Mouse (Mus musculus): ENCODE results near the gene Eya2. TPM values are rescaled to one million over a fixed set of nuclear protein-coding genes. Genes with fewer than 3 reads are reported as not detected.

The Eya2 gene
- polyA plus RNA-seq, 1 experiment from 2014 or later: 6.9 TPM

DNA sequence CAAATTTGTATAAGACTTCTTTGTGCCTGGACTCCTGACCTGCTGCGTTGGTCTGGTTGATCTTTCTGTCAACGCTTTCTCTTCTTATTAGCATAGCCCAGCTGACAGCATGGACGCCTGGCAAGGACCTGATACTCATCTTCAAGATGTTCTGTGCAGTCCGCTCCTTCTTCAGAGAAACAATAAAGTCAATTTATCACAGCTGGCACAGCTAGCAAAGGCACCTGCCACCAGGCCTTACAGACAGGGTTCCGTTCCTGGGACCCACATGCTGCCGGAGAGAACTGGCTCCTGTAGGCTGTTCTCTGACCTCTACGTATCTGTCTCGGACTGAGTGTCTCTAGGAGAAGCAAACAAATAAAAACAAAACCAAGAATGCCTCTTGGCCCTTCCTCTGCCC is 11.8 kb upstream of the Eya2 start:
- Histone ChIP-seq H3K4me3 (ENCODE audit: low read length) (no peak overlapping the region), H3K27me3 (ENCODE audit: control insufficient read depth, insufficient read depth, low read depth, low read length) (no peaks in the 10 kb centered on the region), H3K9me3 (ENCODE audit: control insufficient read depth, low read length) (no peaks in the 10 kb centered on the region), H3K9ac (ENCODE audit: low read length) (no peak overlapping the region), H3K36me3 (ENCODE audit: control insufficient read depth, insufficient read depth, low read length) (no peaks in the 10 kb centered on the region), H3K4me1 (replicated peaks; ENCODE audit: control insufficient read depth, insufficient read depth, low read length) (no peaks in the 10 kb centered on the region), H3K27ac (ENCODE audit: low read length) (no peak overlapping the region), H3K4me2 (ENCODE audit: low read depth, low read length) (no peak overlapping the region)
- no peak for ATAC-seq (ENCODE audit: low read depth)
- WGBS: 64% methylated on average over 8 of the region's 8 CpGs

DNA sequence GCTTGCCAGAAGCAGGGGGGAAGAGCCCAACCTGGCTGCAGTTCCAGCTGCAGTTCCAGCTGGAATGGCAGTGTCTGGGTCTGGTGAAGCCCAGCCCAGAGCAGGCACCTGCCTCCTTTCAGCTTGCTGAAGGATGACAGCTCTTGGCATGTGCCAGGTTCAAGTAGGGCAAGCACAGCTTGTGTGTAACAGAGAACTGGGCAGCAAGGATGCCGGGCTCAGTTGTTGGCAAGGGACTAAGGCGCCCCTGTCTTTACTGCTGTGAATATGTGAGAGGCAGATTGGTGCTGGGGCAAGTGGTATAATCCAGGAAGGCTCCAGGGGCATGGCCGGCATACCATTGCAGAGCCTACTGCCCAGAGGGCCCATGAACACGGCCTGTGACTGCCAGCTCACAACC is 11.3 kb upstream of the Eya2 start:
- WGBS: 60% methylated on average over 4 of the region's 4 CpGs
- no peak overlapping the region for H3K4me2 ChIP-seq (ENCODE audit: low read depth, low read length)
- H3K27me3 ChIP-seq (ENCODE audit: control insufficient read depth, insufficient read depth, low read depth, low read length): no peaks in the 10 kb centered on the region
- no peak for ATAC-seq (ENCODE audit: low read depth)
- no peaks in the 10 kb centered on the region for H3K9me3 ChIP-seq (ENCODE audit: control insufficient read depth, low read length)
- H3K4me3 ChIP-seq (ENCODE audit: low read length): no peak overlapping the region
- H3K9ac ChIP-seq (ENCODE audit: low read length): no peak overlapping the region
- no peaks in the 10 kb centered on the region for H3K36me3 ChIP-seq (ENCODE audit: control insufficient read depth, insufficient read depth, low read length)
- H3K27ac ChIP-seq (ENCODE audit: low read length): no peak overlapping the region
- no peaks in the 10 kb centered on the region for H3K4me1 ChIP-seq (replicated peaks; ENCODE audit: control insufficient read depth, insufficient read depth, low read length)

DNA sequence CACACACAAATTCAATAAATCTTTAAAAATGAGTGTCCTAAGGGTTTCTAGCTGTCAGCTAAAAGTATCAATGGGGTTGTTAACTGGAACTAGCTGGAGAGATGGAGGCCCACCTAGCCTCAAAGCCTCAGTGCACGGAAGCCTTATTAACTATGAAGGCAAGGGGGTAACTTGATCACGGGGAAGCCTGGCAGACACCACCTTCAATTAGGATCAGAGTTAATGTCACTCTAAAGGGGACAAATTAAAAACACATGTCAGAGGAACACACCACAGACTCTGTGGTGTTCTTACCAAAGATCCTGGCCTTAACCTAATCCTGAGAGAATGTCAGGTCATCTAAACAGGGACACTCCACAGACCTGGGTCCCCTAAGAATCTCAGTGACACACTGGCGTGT is 10.3 kb upstream of the Eya2 start:
- ATAC-seq (ENCODE audit: low read depth): no peak
- no peak overlapping the region for H3K9ac ChIP-seq (ENCODE audit: low read length)
- H3K4me2 ChIP-seq (ENCODE audit: low read depth, low read length): no peak overlapping the region
- WGBS: 79% methylated on average over 3 of the region's 3 CpGs
- no peak overlapping the region for H3K4me3 ChIP-seq (ENCODE audit: low read length)
- no peaks in the 10 kb centered on the region for H3K27me3 ChIP-seq (ENCODE audit: control insufficient read depth, insufficient read depth, low read depth, low read length)
- H3K4me1 ChIP-seq (replicated peaks; ENCODE audit: control insufficient read depth, insufficient read depth, low read length): no peaks in the 10 kb centered on the region
- H3K9me3 ChIP-seq (ENCODE audit: control insufficient read depth, low read length): no peaks in the 10 kb centered on the region
- no peaks in the 10 kb centered on the region for H3K36me3 ChIP-seq (ENCODE audit: control insufficient read depth, insufficient read depth, low read length)
- H3K27ac ChIP-seq (ENCODE audit: low read length): no peak overlapping the region

GRCm38 (mm10) chr2:165590742-165591141 is 4.1 kb upstream of the Eya2 start:
- ATAC-seq (ENCODE audit: low read depth): no peak
- Histone ChIP-seq H3K9ac (ENCODE audit: low read length) (no peak overlapping the region), H3K27me3 (ENCODE audit: control insufficient read depth, insufficient read depth, low read depth, low read length) (peaks cover 20% of the 10 kb centered on the region), H3K36me3 (ENCODE audit: control insufficient read depth, insufficient read depth, low read length) (no peaks in the 10 kb centered on the region), H3K4me3 (ENCODE audit: low read length) (no peak overlapping the region), H3K9me3 (ENCODE audit: control insufficient read depth, low read length) (no peaks in the 10 kb centered on the region), H3K4me2 (ENCODE audit: low read depth, low read length) (no peak overlapping the region), H3K4me1 (replicated peaks; ENCODE audit: control insufficient read depth, insufficient read depth, low read length) (peaks cover 5% of the 10 kb centered on the region; the same call in 1 of the 2 replicates), H3K27ac (ENCODE audit: low read length) (no peak overlapping the region)
- WGBS: 85% methylated on average over 16 of the region's 16 CpGs

GRCm38 (mm10) chr2:165593763-165594162 is 1.1 kb upstream of the Eya2 start:
- Histone ChIP-seq H3K4me1 (replicated peaks; ENCODE audit: control insufficient read depth, insufficient read depth, low read length) (peaks cover 10% of the 10 kb centered on the region), H3K36me3 (ENCODE audit: control insufficient read depth, insufficient read depth, low read length) (no peaks in the 10 kb centered on the region), H3K27ac (ENCODE audit: low read length) (no peak overlapping the region), H3K4me2 (ENCODE audit: low read depth, low read length) (no peak overlapping the region), H3K27me3 (ENCODE audit: control insufficient read depth, insufficient read depth, low read depth, low read length) (peaks cover 33% of the 10 kb centered on the region), H3K9ac (ENCODE audit: low read length) (no peak overlapping the region), H3K4me3 (ENCODE audit: low read length) (no peak overlapping the region), H3K9me3 (ENCODE audit: control insufficient read depth, low read length) (no peaks in the 10 kb centered on the region)
- WGBS: 73% methylated on average over 2 of the region's 2 CpGs
- no peak for ATAC-seq (ENCODE audit: low read depth)

GRCm38 (mm10) chr2:165595676-165596070 is 841 bp downstream of the Eya2 start:
- no peak for ATAC-seq (ENCODE audit: low read depth)
- Histone ChIP-seq H3K4me3 (ENCODE audit: low read length) (peak overlapping the region; percentile 56), H3K27ac (ENCODE audit: low read length) (no peak overlapping the region), H3K36me3 (ENCODE audit: control insufficient read depth, insufficient read depth, low read length) (no peaks in the 10 kb centered on the region), H3K9ac (ENCODE audit: low read length) (0 out of 2 replicates have a peak overlapping the region, but pooled peaks have one; percentile 64), H3K4me2 (ENCODE audit: low read depth, low read length) (peak overlapping the region; percentile 89), H3K4me1 (replicated peaks; ENCODE audit: control insufficient read depth, insufficient read depth, low read length) (peaks cover 10% of the 10 kb centered on the region), H3K27me3 (ENCODE audit: control insufficient read depth, insufficient read depth, low read depth, low read length) (peaks cover 37% of the 10 kb centered on the region), H3K9me3 (ENCODE audit: control insufficient read depth, low read length) (no peaks in the 10 kb centered on the region)
- WGBS: 7% methylated on average over 13 of the region's 13 CpGs

- H3K4me3 ChIP-seq (ENCODE audit: low read length): no peak overlapping the region
- no peak for ATAC-seq (ENCODE audit: low read depth)
- peaks cover 10% of the 10 kb centered on the region for H3K4me1 ChIP-seq (replicated peaks; ENCODE audit: control insufficient read depth, insufficient read depth, low read length)
- H3K9ac ChIP-seq (ENCODE audit: low read length): no peak overlapping the region
- peaks cover 37% of the 10 kb centered on the region for H3K27me3 ChIP-seq (ENCODE audit: control insufficient read depth, insufficient read depth, low read depth, low read length)
- no peak overlapping the region for H3K27ac ChIP-seq (ENCODE audit: low read length)
- WGBS: 20% methylated on average over 11 of the region's 11 CpGs
- no peak overlapping the region for H3K4me2 ChIP-seq (ENCODE audit: low read depth, low read length)
- H3K9me3 ChIP-seq (ENCODE audit: control insufficient read depth, low read length): no peaks in the 10 kb centered on the region
- H3K36me3 ChIP-seq (ENCODE audit: control insufficient read depth, insufficient read depth, low read length): no peaks in the 10 kb centered on the region
Observed at GRCm38 (mm10) chr2:165596141-165596540, 1.3 kb downstream of the Eya2 start.

DNA sequence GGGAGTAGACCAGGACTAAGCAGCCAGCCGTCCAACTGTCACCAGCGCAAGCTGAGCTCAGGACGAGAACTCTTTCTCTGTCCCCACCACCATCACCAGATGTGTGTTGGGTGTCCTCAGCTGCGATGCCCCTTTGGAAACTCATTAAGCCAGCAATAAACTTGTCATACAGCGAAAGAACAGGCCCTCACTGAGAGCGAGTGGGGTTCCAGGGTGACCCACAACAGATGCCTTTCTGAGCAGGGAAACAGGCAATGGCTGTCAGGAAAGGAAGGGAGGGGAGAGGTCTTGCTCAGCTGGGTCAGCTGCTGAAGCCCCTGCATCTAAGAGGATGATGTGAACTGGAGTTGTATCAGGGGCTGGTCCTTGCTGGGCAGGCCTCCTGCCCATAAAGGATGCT is 2.7 kb downstream of the Eya2 start:
- WGBS: 71% methylated on average over 6 of the region's 6 CpGs
- Histone ChIP-seq H3K4me1 (replicated peaks; ENCODE audit: control insufficient read depth, insufficient read depth, low read length) (peaks cover 10% of the 10 kb centered on the region), H3K9ac (ENCODE audit: low read length) (peak overlapping the region; percentile 26; the same call in 1 of the 2 replicates), H3K27ac (ENCODE audit: low read length) (peak overlapping the region; percentile 73; the same call in 1 of the 2 replicates), H3K4me3 (ENCODE audit: low read length) (no peak overlapping the region), H3K27me3 (ENCODE audit: control insufficient read depth, insufficient read depth, low read depth, low read length) (peaks cover 37% of the 10 kb centered on the region), H3K4me2 (ENCODE audit: low read depth, low read length) (no peak overlapping the region), H3K36me3 (ENCODE audit: control insufficient read depth, insufficient read depth, low read length) (no peaks in the 10 kb centered on the region), H3K9me3 (ENCODE audit: control insufficient read depth, low read length) (no peaks in the 10 kb centered on the region)
- no peak for ATAC-seq (ENCODE audit: low read depth)

DNA sequence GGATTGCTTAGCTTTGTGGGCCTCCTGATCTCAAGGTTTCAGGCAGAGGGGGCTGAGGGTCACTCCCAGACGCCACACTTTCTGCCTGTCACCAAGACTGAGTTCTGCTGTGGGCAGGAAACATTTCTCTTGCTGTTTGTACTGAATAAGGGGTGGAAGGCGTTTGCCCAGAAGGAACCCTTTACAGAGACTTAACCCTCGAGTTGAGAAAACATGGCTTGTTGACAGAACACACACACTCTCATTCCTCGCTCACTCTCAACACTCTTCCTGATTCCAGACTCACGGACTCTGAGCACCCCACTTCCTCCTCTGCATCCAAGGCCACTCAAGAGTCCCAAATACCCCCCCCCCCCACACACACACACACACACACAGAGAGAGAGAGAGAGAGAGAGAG is 3.3 kb downstream of the Eya2 start:
- H3K36me3 ChIP-seq (ENCODE audit: control insufficient read depth, insufficient read depth, low read length): no peaks in the 10 kb centered on the region
- H3K9me3 ChIP-seq (ENCODE audit: control insufficient read depth, low read length): no peaks in the 10 kb centered on the region
- H3K4me2 ChIP-seq (ENCODE audit: low read depth, low read length): no peak overlapping the region
- peaks cover 10% of the 10 kb centered on the region for H3K4me1 ChIP-seq (replicated peaks; ENCODE audit: control insufficient read depth, insufficient read depth, low read length)
- H3K27ac ChIP-seq (ENCODE audit: low read length): peak overlapping the region; percentile 73
- no peak overlapping the region for H3K4me3 ChIP-seq (ENCODE audit: low read length)
- WGBS: 20% methylated on average over 5 of the region's 5 CpGs
- peak overlapping the region; percentile 26; the same call in 1 of the 2 replicates for H3K9ac ChIP-seq (ENCODE audit: low read length)
- H3K27me3 ChIP-seq (ENCODE audit: control insufficient read depth, insufficient read depth, low read depth, low read length): peaks cover 37% of the 10 kb centered on the region
- ATAC-seq (ENCODE audit: low read depth): peak; percentile 83

- no peaks in the 10 kb centered on the region for H3K9me3 ChIP-seq (ENCODE audit: control insufficient read depth, low read length)
- no peak overlapping the region for H3K4me2 ChIP-seq (ENCODE audit: low read depth, low read length)
- H3K27ac ChIP-seq (ENCODE audit: low read length): no peak overlapping the region
- 51% methylated on average over 13 of the region's 13 CpGs for WGBS
- peaks cover 28% of the 10 kb centered on the region for H3K27me3 ChIP-seq (ENCODE audit: control insufficient read depth, insufficient read depth, low read depth, low read length)
- H3K9ac ChIP-seq (ENCODE audit: low read length): no peak overlapping the region
- H3K4me1 ChIP-seq (replicated peaks; ENCODE audit: control insufficient read depth, insufficient read depth, low read length): peaks cover 10% of the 10 kb centered on the region
- H3K36me3 ChIP-seq (ENCODE audit: control insufficient read depth, insufficient read depth, low read length): no peaks in the 10 kb centered on the region
- H3K4me3 ChIP-seq (ENCODE audit: low read length): no peak overlapping the region
- no peak for ATAC-seq (ENCODE audit: low read depth)
Observed at GRCm38 (mm10) chr2:165599566-165599965, 4.7 kb downstream of the Eya2 start.
